Mouse (Mus musculus) left cerebral cortex, adult 18-20 months (tissue): Measurements from ENCODE around the gene Tmem220. TPM values are rescaled to one million over a fixed set of nuclear protein-coding genes. Genes with fewer than 3 reads are reported as not detected.

Experiments used
- total RNA-seq, 2 experiments: library from RNA; stranded (reverse); gene quantifications; 2 replicates each; pipeline ENCODE4 v1.2.3; 2021

The Tmem220 gene
- total RNA-seq, 2 experiments from 2014 or later, result 0.70 to 0.91 TPM

Other genes starting within 250 kb of the Tmem220 start
- under 1 TPM; 0.07 to 0.28 TPM for gene Pirt, start 113.2 kb upstream of the Tmem220 start, total RNA-seq
- gene Tmem238l, start 68.5 kb upstream of the Tmem220 start, total RNA-seq, result not detected
- gene Adprm, start 27.4 kb downstream of the Tmem220 start, total RNA-seq, result 10 to 100 TPM; 24.3 to 27.5 TPM
- 10 to 100 TPM; 10.8 TPM for gene Sco1, start 27.5 kb downstream of the Tmem220 start, total RNA-seq
- 1 to 10 TPM; 4.1 to 4.2 TPM for gene Myh3, start 53.1 kb downstream of the Tmem220 start, total RNA-seq
- under 1 TPM; 0.82 to 0.93 TPM for gene Myh2, start 145.9 kb downstream of the Tmem220 start, total RNA-seq
- under 1 TPM; 0.28 to 0.37 TPM for gene Myh1, start 174.9 kb downstream of the Tmem220 start, total RNA-seq
- under 1 TPM; 0.28 to 0.30 TPM for gene Myh4, start 212.9 kb downstream of the Tmem220 start, total RNA-seq